Mouse (Mus musculus): ENCODE data around the gene Siva1. TPM values are rescaled to one million over a fixed set of nuclear protein-coding genes. Genes with fewer than 3 reads are reported as not detected.
A peak's percentile ranks its signal among the peaks of the same experiment; 100 is the strongest.

Gene Siva1
- total RNA-seq, 1 experiment from 2014 or later: 46.0 TPM

DNA sequence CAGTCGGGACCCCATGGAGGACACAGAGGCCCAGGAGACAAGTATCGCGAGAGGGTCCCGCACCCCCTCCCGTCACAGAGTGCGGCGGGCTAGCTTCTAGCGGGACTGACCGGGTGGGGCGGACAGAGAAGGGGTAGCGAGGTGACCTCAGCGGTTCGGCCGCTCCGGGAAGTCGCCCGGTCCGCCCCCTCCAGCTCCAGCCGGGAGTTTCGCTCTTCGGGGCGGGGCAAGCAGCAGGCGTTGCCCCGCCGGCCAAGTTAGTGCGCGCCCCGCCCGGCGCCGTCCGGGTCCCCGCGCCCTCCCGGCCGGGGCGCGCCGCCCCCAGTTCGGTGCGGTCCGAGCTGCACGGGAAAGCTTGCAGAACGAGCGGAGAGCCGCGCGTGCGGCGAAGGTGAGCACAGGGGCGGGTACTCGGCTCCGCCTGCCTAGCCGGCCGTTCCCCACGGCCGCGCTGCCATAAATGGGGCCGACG is 34.1 kb downstream of the Siva1 start, which contains the start of gene Zbtb42:
Gene Zbtb42 (plus strand): TSS at position 274 of the 472 bp plus-strand sequence.
- peak; percentile 75 for DNase-seq

DNA sequence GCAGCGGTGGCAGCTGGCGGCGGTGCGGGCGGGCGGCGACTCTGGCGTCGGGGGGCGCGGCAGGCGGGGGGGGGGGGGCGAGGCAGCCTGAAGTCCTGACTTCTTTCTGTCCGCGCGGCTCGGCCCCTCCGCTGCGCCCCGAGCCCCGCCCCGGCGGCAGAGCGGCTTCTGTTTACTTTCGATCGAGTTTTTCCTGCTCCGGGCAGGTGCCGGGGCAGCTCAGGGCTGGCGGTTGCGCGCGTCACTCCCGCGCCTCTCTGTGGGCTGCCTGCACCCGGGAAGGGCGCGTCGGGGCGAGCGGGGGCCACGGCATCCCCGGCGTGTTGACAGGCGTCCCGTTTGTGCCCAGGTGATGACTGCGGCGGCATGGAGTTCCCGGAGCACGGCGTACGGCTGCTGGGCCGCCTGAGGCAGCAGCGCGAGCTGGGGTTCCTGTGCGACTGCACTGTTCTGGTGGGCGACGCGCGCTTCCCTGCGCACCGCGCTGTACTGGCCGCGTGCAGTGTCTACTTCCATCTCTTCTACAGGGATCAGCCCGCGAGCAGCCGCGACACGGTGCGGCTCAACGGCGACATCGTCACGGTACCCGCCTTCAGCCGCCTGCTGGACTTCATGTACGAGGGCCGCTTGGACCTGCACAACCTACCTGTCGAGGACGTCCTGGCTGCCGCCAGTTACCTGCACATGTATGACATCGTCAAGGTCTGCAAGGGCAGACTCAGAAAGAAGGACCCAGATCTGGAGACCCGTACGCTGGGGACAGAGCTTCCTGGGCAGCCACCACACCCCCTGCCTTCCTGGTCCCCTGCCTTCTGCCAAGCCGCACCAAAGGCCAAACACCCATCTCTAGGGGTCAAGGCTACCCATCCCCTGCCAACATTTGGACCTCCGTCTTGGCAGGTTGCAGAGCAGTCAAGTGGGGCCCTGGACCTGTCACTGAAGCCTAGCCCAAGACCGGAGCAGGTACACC is 34.8 kb downstream of the Siva1 start:
- DNase-seq: peak; percentile 47

DNA sequence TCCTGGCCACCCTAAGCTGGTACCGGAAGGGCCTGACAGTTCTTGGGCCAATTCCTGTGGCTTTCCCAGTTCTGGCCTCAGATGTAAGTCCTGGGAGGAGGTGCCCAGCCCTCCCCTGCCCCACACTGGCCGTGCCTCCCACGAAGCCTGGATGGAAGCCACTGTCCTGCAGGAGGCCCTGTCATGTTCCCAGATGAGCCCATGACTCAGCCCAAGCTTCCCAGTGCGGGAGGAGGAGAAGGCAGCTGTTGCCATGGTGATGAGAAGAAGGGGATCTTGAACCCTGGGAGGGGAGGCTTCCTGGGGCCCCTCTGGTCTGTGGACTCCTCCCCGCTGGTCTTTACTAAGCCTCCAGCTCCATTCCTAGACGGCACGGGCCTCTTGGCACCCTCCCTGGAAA is 38.9 kb downstream of the Siva1 start:
- no peak for DNase-seq

DNA sequence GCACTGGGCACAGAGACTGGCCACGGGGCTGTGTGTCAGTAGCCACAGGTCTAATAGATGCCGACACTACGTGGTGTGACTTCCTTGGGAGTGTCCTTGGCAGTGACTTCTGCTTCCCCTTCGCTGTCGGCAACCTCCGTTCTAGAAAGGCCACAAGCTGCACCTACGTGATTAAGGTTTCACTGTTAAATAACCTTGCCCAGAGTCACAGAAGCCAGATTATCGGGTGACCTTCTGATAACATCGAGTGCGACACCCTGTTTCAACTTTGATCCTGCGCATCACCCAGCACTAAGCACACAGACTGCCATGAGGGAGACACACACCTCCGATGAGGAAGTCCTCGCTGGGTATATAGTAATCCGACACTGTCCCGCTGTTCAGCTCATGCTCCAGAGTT is 44.0 kb downstream of the Siva1 start:
- no peak for DNase-seq

DNA sequence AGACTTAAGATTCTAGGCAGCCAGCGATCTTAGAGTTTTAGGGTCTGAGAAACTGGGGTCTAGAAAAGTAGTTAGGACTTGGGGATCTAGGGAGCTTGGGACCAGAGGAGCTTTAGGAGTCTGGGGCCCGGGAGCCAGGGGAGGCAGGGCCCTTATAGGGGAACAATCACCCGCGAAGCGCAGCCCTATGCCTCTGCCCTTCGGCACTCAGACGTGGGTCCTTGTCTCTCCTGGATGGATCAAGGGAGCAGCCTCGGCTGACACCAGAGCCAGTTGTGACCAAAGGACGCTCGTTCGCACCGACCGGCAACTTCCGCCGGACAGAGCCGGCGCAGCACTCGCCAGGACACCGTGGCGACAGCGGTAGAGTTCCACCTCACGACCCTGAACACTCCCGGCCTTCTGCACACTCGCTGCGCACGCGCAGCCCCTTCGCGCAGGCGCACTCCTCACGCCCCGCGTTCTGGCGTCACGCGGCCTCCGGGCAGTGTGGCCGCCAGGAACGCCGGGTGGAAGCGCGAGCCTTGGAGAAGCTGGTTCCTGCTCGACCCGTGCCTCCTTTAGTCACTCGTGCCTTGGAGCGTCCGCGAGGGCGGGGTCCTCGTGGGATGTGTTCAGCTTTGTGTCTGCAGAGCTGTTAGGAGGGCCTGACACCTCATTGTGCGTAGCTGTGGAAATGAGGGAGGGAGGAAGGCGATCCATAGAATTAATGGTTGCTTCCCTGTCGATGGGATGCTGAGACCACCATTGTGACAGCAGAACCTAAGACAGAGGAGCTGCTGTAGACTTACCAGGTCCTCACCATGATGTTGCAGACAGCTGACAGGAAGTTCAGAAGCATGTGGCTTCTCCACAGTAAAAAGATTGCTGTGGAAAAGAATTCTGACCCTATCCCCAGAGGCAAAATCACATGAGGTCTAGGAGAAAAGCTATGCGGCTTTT is 49.0 kb downstream of the Siva1 start:
- peak; percentile 96 for DNase-seq

DNA sequence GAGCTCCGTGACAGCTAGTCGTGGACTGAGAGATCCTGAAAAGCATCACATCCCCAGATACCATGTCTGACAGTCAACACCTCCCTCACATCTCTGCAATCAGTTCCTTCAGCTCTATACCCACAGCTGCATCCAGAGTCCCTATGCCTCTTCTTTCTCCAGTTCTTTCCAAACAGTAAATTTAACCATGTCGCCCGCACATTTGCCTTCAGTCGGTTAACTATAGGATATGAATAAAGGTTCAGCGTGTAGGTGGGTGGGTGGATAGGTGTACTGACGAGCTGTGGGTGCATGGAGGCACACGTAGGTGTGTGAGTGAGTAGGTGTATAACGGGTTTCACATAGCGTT is 49.6 kb downstream of the Siva1 start:
- no peak for DNase-seq

DNA sequence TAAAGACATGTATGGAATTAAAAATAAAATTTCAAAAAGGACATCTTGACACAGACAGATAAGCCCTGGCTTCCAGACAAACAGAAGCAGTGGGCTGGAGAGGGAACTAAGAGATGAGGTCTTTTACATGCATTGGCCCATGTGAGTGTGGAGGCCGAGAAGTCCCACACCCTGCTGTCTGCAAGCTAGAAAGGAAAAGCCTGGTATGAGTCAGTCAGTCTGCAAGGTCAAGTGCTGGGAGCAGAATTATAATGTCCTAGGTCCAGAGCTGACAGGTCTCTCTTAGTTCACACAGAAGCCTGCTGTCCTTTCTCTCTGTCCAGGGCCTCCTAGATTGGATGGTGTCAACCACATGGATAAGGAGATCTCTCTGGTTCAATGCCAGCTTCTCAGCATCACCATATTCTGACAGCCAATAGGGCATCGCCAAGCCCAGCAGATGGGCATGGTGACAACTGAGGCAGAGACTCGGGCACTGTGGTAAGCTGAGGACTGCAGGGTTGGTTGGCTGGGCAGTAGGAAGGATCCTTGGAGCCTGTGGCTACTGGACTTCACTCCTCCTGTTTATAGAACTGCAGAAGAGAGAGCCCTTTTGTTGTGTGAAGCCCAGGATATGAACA is 52.4 kb downstream of the Siva1 start:
- no peak for DNase-seq

Small RNAs within 50 kb of the gene (microRNA-seq; reads per million reads assigned to microRNA genes)
- gene Mir6939: 0.36 to 1.4 reads per million in 2 experiments

Other genes with a start within 250 kb of the Siva1 start
- gene A530016L24Rik, start 155.2 kb upstream of the Siva1 start, total RNA-seq (2021): 15.9 and 19.5 TPM in 2 replicates
- gene Tmem179, start 127.9 kb upstream of the Siva1 start, total RNA-seq (2021): 5.8 and 5.9 TPM in 2 replicates
- 32.6 and 34.1 TPM in 2 replicates for gene Inf2, start 55.9 kb upstream of the Siva1 start, total RNA-seq (2021)
- 17.8 and 21.0 TPM in 2 replicates for gene Adssl1, start 24.6 kb upstream of the Siva1 start, total RNA-seq (2021)
- gene Akt1, start 30.2 kb downstream of the Siva1 start, total RNA-seq (2021): 395 and 413 TPM in 2 replicates
- 7.9 and 12.8 TPM in 2 replicates for gene Zbtb42, start 34.1 kb downstream of the Siva1 start, total RNA-seq (2021)
- 42.4 and 58.1 TPM in 2 replicates for gene Cep170b, start 75.8 kb downstream of the Siva1 start, total RNA-seq (2021)
- 6.4 and 6.8 TPM in 2 replicates for gene Pld4, start 116.0 kb downstream of the Siva1 start, total RNA-seq (2021)
- 5.1 and 5.7 TPM in 2 replicates for gene Ahnak2, start 158.0 kb downstream of the Siva1 start, total RNA-seq (2021)
- 7.7 and 10.0 TPM in 2 replicates for gene Clba1, start 164.3 kb downstream of the Siva1 start, total RNA-seq (2021)
- 15.5 and 15.9 TPM in 2 replicates for gene Cdca4, start 184.7 kb downstream of the Siva1 start, total RNA-seq (2021)
- gene Gpr132, start 223.5 kb downstream of the Siva1 start, total RNA-seq (2021): 0.12 TPM in 1 of 2 replicates, not detected in the other

Data from adrenal gland, postnatal 25 days (tissue).